Mouse (Mus musculus) forebrain, postnatal 0 days (tissue): ENCODE measurements around the gene Padi2. TPM values are rescaled to one million over a fixed set of nuclear protein-coding genes. Genes with fewer than 3 reads are reported as not detected.

Source experiments
- ATAC-seq: fragments of 200-750 bp; cut with Nextera tagmentation; 2 replicates; pipeline ENCODE4 v1.8.0; 2017; ENCODE audit warnings: mild to moderate bottlenecking, moderate library complexity
- DNase-seq: peaks from one replicate; pipeline ENCODE4 v3.0.0-alpha.2; 2015
- H3K27ac ChIP-seq: fragments of 300-500 bp; sonication (generic); 2 replicates; pipeline ENCODE4 v1.5.1; 2014; ENCODE audit warnings: low read depth, mild to moderate bottlenecking, antibody characterized with exemption, low read length, moderate library complexity, mixed read lengths
- H3K27me3 ChIP-seq: fragments of 300-500 bp; sonication (generic); 2 replicates; pipeline ENCODE4 v1.6.1; 2014; ENCODE audit warnings: mild to moderate bottlenecking, low read length, mixed read lengths; ENCODE audit not compliant: insufficient read depth
- H3K36me3 ChIP-seq: fragments of 300-500 bp; sonication (generic); 2 replicates; pipeline ENCODE4 v1.6.1; 2014; ENCODE audit warnings: mild to moderate bottlenecking, moderate library complexity; ENCODE audit not compliant: insufficient read depth
- H3K4me1 ChIP-seq: fragments of 300-500 bp; sonication (generic); 2 replicates; pipeline ENCODE4 v1.6.1; 2014; ENCODE audit warnings: antibody characterized with exemption; ENCODE audit not compliant: insufficient read depth
- H3K4me2 ChIP-seq: fragments of 300-500 bp; sonication (generic); 2 replicates; pipeline ENCODE4 v1.6.1; 2014; ENCODE audit warnings: low read depth, mild to moderate bottlenecking, moderate library complexity
- H3K4me3 ChIP-seq: fragments of 300-500 bp; sonication (generic); 2 replicates; pipeline ENCODE4 v1.5.1; 2014; ENCODE audit warnings: low read depth, low read length, mixed read lengths
- H3K9ac ChIP-seq: fragments of 300-500 bp; sonication (generic); 2 replicates; pipeline ENCODE4 v1.6.1; 2014; ENCODE audit warnings: mild to moderate bottlenecking
- H3K9me3 ChIP-seq: fragments of 300-500 bp; sonication (generic); 2 replicates; pipeline ENCODE4 v1.6.1; 2016; ENCODE audit warnings: low read length
- CTCF ChIP-seq: sonication (generic); IDR thresholded peaks from 2 replicates; pipeline ENCODE4 v1.5.1; 2016; ENCODE audit warnings: antibody characterized with exemption, control low read depth, low read depth
- WGBS: fragments of 180-500 bp; shearing (Covaris S2); extraction: QIAGEN DNeasy Blood & Tissue Kit; methylation state at CpG from one replicate; pipeline ENCODE4 v1.1.7; 2014; 5-methylcytosine and 5-hydroxymethylcytosine counted together
- polyA plus RNA-seq: library from polyadenylated mRNA; unstranded; fragments of >200 nt; fragmentation: Nextera tagmentation; extraction: Ambion mirVana; gene quantifications from 2 replicates; pipeline ENCODE4 v1.2.1, GENCODE M21; 2015
- total RNA-seq: library from RNA; depleted of rRNA; stranded (reverse); fragments of >200 nt; gene quantifications from 2 replicates; pipeline ENCODE4 v1.2.3, GENCODE M21; 2014

The Padi2 gene
- total and polyA plus RNA-seq, 2 experiments from 2014 or later, result 1.3 to 1.8 TPM

GRCm38 (mm10) chr4:140876161-140876560 is 30.0 kb upstream of the Padi2 start:
- WGBS, result 90% methylated on average over 8 of the region's 8 CpGs
- Histone ChIP-seq H3K4me1 (no peaks in the 10 kb centered on the region), H3K27ac (no peak overlapping the region), H3K9me3 (no peaks in the 10 kb centered on the region), H3K9ac (no peak overlapping the region), H3K36me3 (no peaks in the 10 kb centered on the region), H3K4me2 (no peak overlapping the region), H3K4me3 (no peak overlapping the region), H3K27me3 (no peaks in the 10 kb centered on the region)
- DNase-seq (no peak), ATAC-seq (no peak)
- no peak for TF ChIP-seq CTCF

DNA sequence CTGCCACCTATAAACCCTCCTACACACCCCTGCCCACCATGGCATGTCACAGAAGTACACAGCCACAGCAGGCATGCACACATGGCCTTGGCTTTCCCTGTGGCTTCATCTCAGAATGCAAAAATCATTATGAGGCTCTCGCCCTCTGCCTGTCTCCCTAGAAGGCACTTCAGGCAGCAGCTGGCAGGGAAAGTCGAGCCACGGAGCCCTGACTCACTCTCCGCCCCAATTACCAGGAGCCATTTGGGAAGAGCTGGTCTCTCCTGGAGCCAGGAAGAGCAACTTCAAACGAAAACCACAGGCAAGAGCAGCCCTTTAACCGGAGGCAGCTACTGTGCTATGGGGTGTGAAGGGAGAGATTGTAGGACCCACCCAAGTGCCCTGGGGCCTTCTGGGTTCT is 29.5 kb upstream of the Padi2 start:
- 76% methylated on average over 6 of the region's 6 CpGs for WGBS
- Histone ChIP-seq H3K27ac (no peak overlapping the region), H3K9me3 (no peaks in the 10 kb centered on the region), H3K27me3 (no peaks in the 10 kb centered on the region), H3K4me2 (no peak overlapping the region), H3K36me3 (no peaks in the 10 kb centered on the region), H3K4me3 (no peak overlapping the region), H3K4me1 (no peaks in the 10 kb centered on the region), H3K9ac (no peak overlapping the region)
- ATAC-seq (no peak), DNase-seq (no peak)
- TF ChIP-seq CTCF, result no peak

GRCm38 (mm10) chr4:140877441-140877840 is 28.7 kb upstream of the Padi2 start:
- 84% methylated on average over 9 of the region's 9 CpGs for WGBS
- no peak overlapping the region for H3K27ac ChIP-seq
- DNase-seq, result no peak
- no peaks in the 10 kb centered on the region for H3K36me3 ChIP-seq
- ATAC-seq, result no peak
- no peaks in the 10 kb centered on the region for H3K4me1 ChIP-seq
- TF ChIP-seq CTCF, result no peak
- no peaks in the 10 kb centered on the region for H3K9me3 ChIP-seq
- no peaks in the 10 kb centered on the region for H3K27me3 ChIP-seq
- no peak overlapping the region for H3K4me3 ChIP-seq
- H3K4me2 ChIP-seq, result no peak overlapping the region
- no peak overlapping the region for H3K9ac ChIP-seq

GRCm38 (mm10) chr4:140878655-140879054 is 27.5 kb upstream of the Padi2 start:
- no peak for ATAC-seq
- no peak overlapping the region for H3K4me3 ChIP-seq

DNA sequence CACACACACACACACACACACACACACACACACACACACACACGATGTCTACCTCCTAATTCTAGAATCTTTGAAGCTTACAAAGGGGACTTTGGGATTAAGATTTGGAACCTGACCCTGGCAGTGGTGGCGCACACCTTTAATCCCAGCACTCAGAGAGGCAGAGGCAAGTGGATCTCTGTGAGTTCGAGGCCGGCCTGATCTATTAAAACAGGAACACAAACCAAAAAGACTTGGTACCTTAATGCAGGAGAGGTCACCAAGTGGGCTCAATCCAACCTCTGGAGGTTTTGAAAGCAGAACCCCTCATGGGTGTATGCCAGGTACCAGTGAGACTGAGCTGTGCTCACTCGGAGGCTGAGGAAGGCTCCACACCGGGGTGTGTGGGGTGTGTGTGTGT is 27.0 kb upstream of the Padi2 start:
- Histone ChIP-seq H3K4me2 (no peak overlapping the region), H3K9me3 (no peaks in the 10 kb centered on the region), H3K27ac (no peak overlapping the region), H3K27me3 (no peaks in the 10 kb centered on the region), H3K4me1 (no peaks in the 10 kb centered on the region), H3K4me3 (no peak overlapping the region), H3K36me3 (no peaks in the 10 kb centered on the region), H3K9ac (no peak overlapping the region)
- 94% methylated on average over 6 of the region's 6 CpGs for WGBS
- no peak for TF ChIP-seq CTCF
- ATAC-seq, result no peak
- DNase-seq, result no peak

More at GRCm38 (mm10) chr4:140878655-140879054, 27.5 kb upstream of the Padi2 start:
- Histone ChIP-seq H3K36me3 (no peaks in the 10 kb centered on the region), H3K9ac (no peak overlapping the region), H3K27me3 (no peaks in the 10 kb centered on the region), H3K4me1 (no peaks in the 10 kb centered on the region), H3K9me3 (no peaks in the 10 kb centered on the region), H3K27ac (no peak overlapping the region), H3K4me2 (no peak overlapping the region)
- no peak for DNase-seq
- 90% methylated on average over 9 of the region's 9 CpGs for WGBS
- TF ChIP-seq CTCF, result no peak

- Histone ChIP-seq H3K36me3 (no peaks in the 10 kb centered on the region), H3K4me3 (no peak overlapping the region), H3K27ac (no peak overlapping the region), H3K9me3 (no peaks in the 10 kb centered on the region), H3K4me1 (no peaks in the 10 kb centered on the region), H3K9ac (no peak overlapping the region), H3K4me2 (no peak overlapping the region), H3K27me3 (no peaks in the 10 kb centered on the region)
- peak; percentile 27 for DNase-seq
- 0 out of 2 replicates have a peak, but pooled peaks have one; percentile 42 for ATAC-seq
- no peak for TF ChIP-seq CTCF
- 20% methylated on average over 4 of the region's 4 CpGs for WGBS
These were observed 26.4 kb upstream of the Padi2 start for GRCm38 (mm10) chr4:140879739-140880138.

DNA sequence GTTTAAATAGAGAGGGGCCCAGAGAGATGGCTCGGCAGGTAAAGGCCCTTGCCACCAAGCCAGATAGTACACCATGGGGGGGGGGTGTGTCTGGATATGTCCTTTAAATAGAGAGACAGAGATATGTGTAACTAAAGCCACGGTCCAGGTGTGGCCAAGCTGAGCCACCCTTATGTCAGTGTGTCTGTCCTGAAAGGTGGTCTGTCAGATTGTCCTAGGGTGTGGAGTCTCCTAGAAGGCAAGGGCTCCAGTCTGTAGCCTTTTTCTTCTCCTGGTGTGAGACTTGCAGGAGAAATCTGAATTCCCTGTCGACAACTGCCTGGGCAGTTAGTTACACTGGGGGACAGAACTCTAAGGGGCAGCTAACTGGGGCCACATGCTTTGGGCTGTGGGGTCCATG is 25.9 kb upstream of the Padi2 start:
- no peak for TF ChIP-seq CTCF
- DNase-seq (no peak), ATAC-seq (no peak)
- Histone ChIP-seq H3K9ac (no peak overlapping the region), H3K4me2 (no peak overlapping the region), H3K9me3 (no peaks in the 10 kb centered on the region), H3K4me3 (no peak overlapping the region), H3K27me3 (no peaks in the 10 kb centered on the region), H3K36me3 (no peaks in the 10 kb centered on the region), H3K27ac (no peak overlapping the region), H3K4me1 (no peaks in the 10 kb centered on the region)
- 63% methylated on average over 3 of the region's 3 CpGs for WGBS
